Mouse (Mus musculus): ENCODE data around the gene Sec22b. TPM values are rescaled to one million over a fixed set of nuclear protein-coding genes. Genes with fewer than 3 reads are reported as not detected.

Gene Sec22b
- 100 to 1,000 TPM; 102 to 214 (median 143) TPM for total RNA-seq (2022)

DNA sequence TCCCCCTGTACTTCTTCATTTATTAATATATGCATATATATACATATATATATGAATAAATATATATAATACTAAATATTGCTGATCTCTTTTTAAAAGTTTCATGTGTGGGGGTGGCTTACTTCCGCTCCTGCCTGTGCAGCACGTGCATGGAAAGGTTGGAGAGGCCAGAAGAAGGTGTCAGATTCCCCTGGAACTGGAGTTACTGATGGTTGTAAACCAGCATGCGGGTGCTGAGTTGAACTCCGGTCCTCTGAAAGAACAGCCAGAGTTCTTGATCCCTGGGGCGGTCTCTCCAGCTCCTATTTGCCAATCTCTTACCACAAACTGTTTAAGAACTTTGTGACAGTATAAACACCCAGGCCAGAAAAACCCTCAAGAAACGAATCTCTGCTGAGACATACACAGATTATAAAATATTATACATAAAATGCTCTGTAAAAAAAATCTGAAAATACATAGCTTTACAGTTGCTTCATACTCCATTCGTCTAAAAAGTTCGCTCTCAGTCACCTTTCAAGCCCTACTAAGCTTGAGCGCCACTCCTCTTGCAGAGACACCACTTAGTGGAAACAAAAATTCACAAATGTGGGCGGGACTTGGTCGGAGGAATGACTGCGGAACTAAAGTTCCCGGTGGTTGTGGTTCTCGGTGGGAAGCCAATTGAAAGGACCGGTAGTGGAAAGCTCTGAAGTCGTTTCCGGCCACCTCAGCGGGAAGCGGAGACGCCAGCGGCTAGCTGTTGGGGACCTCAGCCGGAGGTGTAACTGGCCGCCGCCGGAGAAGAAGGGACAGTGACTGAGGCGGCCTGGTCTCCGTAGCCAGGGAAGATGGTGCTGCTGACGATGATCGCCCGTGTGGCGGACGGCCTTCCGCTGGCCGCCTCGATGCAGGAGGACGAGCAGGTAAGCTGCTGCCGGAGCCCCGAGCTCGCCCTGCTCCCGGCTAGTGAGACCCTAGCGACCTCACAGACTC, at the start of gene Sec22b:
Gene Sec22b, plus strand, starts transcription at position 675 of the 975 bp plus-strand sequence.
- DNase-seq = peak; percentile 82

DNA sequence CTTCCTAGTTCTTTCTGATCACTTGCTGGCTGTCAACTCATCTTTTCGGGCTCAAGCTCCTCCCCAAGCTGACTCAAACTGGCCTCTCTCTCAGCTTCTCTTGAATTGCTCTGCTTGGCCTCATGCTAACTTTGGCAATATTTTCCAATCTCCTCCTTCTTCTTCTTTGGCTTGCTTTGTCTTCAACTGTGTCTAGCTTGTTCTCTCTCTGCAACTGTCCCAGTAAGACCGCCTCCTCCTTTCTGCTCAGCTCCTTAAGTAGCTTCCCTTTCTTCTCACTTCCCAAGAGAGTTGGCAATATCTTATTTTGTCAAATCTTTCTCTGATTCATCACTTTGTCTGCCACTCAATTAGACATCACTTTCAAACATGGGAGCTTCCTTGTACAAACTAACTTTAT, 49.2 kb upstream of the Sec22b start:
- DNase-seq = no peak

DNA sequence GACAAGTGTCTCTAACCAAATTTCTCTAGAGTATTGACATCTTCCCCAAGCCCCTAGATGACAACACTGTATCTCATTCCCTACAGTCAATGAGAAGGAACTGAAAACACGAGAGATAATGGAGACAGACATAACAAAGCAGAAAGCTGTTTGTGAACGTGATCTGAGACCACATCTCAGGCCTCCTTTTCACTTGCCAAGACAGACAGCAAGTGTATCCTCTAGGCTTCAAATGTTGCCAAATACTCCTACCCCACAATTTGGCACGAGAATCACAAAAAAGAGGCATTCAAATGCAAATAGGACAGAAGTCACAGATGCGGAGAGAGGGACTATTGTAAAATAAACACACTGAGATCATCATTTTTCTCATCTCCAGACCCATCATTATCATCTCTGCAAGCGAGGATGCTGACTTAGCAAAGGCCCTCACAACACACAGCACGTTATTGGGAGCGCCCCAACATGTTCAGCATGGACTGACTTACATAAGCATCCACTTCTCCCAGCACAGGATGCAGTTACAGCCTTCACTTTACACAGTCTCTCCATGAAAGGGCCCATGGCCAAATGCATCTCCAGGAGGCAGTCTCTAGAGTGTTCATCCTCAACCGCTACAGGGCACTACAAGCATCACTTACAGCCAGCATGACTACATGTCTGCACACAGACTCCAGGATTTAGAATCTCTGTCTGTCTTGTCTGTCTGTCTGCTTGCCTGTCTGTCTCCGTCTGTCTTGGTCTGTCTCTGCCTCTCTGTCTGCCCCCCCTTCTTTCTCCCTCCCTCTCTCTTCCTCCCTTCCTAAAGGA, 46.2 kb upstream of the Sec22b start:
- no peak for DNase-seq

DNA sequence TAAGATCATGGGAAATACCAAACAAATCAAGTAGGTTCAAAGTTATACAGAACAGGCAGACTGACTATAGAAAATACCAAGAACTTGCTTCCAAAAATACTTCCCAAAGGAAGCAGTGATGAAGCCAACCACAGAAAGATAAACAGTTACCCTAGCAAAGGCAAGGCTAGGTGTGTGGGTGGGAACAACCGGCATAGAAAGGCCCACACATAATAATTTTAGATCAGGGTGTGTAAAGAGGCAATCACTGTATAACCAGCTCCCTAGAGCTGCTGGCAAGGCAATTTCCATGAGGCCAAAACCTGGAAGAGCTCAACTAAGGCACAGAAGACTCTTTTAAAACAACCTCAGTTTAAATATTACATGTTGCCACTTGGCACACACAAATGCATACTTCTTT, 41.6 kb upstream of the Sec22b start:
- DNase-seq = no peak

DNA sequence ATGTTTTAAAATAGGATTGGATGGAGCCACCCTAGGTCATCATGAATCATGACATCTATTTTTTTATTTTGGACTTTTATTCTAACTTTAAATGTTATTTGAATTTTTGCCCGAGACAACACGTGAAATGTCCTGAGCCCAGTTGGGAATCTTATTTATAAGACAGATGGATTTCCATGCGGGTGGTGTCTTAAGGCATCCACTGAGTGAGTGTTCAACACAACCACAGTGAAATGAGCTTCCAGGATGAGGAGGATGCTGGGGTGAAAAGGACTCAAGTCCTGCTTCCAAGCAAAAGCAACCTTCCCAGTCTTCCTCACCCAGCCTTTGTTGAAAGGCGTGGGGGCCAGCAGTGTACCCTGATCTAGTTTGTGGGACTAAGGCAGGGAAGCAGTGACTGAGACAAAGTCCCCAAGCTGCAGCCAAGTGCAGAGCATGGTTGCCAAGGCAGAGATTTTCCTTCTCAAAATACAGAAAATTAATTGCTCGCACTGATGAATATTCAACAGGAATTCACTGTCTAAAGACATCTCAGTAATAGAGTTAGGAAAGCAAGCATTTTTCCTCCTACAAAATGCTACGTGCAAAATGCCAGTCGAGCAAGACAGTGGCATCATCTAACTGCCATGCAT, 40.1 kb upstream of the Sec22b start:
- DNase-seq = no peak

DNA sequence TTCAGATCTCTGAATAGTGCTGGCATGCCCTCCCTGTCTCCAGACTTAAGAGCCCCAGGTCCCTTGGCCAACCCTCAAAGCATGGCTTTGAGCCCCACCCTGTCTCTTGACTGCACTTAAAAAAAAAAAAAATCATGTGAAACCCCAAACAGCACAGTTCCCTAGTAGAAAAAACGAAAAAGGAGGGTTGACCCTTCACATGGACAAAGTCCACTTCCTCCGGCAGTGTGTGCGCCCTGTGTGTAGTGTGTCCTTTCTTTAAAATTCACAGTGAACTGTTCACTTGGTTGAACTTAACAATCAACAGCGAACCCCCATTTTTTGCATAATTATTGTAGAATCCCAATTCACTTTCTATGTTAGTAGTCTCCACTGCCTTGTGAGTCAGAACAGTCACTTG, 34.3 kb upstream of the Sec22b start:
- no peak for DNase-seq

DNA sequence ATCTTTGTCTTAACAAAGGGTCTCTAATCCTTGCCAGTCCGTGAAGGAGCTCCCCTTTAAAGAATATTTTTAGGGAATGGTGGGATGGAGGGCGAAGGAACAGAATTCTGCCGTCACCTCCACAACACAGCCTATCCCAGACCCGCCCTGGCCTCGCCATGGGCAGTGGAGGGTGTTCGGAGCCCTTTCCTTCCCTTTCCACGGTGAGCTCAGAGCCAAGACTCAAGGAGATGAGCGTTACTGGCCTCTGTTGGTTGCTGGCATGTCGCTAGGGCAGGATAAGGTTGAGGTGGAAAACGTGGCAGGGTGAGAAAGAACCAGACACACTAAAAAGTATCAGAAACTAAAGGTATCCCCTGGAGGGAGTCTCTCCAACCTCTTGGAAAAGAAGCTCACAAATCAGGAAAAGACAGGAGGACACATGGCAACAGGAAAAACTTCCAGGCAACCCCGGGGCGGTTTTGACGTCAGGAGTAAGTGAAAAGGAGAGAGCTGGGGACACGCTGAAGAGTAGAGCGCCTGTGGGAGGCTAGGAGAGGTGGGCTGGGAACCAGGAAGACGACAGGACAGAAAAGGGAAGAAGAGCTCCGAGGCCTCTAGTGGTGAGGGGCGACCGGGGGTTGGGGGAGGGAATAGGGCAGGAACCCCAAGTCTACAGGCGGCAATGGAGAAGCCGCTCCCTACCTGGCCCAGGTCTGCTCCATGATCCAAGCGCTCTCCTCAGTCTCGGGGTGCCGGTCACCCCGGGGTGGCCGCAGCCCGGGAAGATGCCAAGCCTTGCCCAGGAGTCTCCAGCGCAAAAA, 33.6 kb upstream of the Sec22b start:
- DNase-seq = no peak

DNA sequence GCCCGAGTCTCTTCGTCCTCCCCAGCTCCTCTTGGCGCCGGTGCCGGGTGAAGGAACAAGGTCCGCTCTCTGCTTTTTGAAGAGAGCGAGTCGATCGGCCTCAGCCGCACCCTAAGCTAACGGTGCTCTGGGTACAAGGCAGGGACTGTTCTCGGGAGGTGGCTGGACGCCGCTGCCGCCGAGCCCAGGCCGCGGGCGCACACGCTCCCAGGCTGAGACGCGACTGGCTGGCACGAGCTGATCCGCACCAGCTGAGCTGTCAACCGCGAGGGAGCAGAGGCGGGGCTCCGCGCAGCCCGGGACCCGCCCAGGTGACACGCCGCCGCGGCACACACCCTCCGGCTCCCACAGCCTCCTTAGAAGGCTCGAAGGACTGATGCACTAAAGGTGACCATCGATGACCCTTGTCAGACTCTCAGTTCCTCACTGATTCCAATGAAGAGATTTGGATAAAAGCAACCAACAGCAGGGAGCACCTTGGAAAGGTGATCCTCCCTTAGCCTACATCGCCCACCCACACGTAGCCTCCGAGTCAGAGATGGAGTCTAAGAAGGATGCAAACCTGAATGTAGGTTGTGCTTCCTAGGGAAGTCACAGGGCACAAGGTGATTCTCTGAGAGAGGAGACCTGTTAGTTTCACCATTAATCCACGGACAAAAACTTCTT, 32.8 kb upstream of the Sec22b start:
- peak; percentile 45 for DNase-seq

DNA sequence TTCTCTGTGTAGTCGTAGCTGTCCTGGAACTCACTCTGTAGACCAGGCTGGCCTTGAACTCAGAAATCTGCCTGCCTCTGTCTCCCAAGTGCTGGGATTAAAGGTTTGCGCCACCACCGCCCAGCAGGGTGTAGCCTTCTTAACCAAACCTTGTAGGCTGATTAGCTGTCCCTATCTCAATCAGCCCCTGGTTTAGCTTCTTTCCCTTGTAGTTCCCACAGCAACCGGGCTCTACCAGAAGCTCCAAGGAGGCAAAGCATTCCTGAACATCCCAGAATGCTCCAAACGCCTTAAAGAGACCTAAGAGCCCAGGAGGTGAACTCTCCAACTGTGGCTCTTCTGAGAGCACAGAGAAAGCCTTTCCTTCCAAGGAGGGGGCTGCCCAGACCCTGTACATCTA, 32.3 kb upstream of the Sec22b start:
- DNase-seq = no peak

DNA sequence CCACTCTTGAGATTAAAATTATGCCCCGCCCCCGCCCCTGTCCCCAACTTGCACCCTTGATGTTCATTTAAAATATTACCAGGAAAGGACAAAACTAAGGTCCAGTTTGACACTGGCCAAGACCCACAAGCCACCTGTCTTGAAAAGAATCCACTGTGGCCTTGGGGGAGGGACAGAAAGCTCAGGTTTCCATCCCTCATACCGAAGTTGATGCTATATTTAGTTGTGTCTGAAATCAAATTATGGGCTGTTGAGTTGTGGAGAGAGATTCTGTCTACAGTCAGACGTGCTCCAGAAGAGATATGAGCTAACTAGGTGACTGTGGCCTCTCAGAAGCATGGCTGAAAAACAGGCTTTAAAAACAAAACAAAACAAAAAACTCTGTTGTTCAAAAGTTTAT, 31.3 kb upstream of the Sec22b start:
- no peak for DNase-seq

DNA sequence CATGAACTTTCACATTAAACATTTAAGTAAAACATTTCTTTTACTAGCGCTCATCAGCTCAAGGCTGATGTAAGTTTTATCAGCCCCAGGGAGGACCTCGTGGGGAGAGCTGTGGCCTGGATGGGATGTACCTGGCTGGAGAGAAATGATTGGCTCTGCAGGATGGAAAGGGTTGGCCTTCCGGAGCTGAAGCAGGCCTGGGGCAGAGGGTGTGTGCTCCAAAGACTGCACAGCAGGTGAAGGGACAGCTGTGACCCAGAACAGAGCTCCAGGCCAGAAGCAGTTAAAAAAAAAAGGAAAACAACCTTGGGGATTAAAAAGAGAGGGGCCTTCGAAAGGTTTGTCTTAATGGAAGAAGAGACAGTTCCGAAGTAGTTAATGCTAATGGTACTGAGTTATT, 26.2 kb upstream of the Sec22b start:
- no peak for DNase-seq

DNA sequence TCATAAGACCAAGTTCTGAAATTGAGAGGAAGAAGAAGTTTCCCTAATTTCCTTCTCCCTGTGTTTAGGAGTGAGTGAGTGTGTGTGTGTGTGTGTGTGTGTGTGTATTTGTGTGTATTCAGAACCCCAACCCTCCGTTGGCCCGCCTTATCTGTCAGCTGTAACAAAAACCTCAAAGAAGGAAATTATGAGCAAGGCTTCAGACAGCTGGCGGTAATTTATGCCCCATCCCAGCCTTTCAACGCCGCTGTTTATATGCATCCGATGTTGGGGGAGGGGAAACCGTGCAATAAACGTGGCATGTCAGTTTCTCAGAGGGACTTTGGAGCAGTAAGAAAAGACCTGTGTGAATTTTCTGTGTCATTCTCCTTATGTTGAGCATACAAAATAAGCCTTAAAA, 24.7 kb upstream of the Sec22b start:
- DNase-seq = no peak

DNA sequence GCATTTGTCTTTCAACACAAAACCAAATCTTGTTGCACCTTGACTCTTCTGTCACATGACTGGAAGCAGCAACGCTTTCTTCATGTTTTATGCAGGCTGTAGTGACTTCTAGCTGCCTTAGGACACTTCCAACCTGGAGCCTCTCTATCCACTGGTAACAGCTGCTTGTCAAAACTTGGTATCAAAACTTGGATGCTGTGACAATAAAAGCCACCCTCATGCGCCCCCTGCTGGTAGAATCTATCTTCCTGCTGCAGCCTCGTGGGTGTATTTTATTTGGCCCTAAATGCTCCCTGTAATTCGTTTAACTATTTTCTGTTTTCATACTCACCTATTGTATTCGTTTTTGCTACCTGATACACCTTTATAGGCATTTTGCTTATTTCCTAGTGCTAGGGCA, 21.8 kb upstream of the Sec22b start:
- DNase-seq = peak; percentile 35

DNA sequence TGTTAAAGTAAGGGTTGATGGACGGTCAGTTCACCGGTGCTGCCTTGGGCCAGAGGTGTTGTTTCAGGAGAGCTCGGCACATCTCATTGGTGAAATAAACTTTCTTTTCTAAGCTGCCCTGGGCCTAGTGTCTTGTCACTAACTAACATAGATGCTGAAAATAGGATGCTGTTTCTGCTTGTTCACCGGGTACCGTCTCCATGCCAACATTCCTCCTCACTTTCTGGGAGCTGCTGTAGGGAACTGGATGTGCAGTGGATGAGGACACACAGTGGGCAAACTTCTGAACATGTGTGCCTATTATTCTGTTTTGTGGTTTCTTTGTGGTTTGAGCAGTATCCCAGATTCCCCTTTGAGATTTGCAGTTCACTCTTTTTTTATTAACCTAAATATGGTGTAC, 19.4 kb upstream of the Sec22b start:
- no peak for DNase-seq

DNA sequence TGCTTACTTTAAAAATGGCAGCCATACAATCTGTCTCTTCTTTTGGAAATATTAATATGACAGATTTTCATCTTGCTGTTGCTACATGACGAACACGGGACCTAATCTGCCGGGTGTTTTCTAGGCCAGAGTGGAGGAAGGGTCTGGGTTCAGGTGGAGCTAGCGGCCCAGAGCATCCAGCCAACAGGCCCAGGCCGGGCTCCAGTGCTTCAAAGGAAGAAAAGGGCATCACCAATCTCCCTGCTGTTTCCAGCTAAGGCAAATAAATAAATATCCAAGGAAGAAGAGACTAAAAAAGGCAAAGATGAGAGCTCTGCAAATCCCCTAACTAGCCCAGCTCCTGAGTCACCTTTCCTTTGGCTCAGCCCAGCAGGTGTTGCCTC, 13.2 kb upstream of the Sec22b start:
- DNase-seq = no peak

DNA sequence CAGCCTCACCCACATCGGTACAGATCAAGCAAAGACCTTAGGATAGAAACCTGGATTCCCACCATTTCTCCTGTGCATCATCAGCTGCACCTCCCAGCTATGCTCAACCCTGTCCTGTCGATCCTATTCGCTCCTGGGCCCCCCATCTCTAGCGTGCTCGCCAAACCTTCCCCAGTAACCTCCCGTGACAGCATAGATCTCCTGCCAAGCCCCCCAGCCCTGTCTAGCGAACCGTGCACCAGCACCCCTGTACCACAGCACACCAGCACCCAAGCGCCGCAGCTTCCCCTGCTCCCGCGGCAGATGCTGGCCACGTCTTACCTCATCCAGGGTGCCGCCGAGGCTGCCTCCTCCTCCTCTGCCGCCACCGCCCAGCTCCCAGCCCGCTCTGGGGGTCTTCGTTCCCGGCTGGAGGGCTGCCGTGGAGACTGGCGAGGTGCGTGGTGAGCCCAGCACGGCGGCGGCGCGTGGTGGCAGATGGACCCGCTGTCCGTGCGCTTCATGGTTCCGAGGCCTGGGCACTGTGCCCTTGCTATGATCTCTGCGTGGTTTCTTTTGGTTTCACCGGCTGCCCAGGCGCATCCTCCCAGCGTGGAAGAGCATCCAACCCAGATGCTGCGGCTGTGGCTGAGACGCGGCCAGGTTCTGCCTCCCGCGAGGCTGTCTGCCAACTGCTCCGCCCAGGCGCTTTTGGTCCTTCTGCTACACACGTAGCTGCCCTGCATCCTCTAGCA, 12.7 kb upstream of the Sec22b start, which contains the start of gene Pde4dip:
Gene Pde4dip, minus strand, starts transcription at position 540 of the 734 bp plus-strand sequence.
- no peak for DNase-seq

DNA sequence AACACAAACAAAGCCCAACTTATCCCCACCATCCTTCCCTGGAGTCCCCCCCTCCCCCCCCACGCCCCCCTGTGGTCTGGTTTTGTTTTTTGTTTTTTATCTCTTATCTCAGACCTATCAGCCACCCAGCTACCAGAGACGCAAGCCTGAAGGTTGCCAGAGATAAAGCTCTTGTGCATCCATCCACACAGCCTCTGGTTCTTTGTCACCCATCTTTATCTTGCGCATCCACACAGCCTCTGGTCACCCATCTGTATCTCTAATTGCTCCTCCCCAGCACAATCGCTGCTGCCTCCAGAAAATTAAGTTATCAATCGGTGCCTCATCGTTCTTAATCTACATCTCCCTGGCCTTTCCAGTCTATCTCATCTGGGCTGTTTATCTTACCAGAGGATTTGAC, 10.8 kb upstream of the Sec22b start:
- DNase-seq = no peak

DNA sequence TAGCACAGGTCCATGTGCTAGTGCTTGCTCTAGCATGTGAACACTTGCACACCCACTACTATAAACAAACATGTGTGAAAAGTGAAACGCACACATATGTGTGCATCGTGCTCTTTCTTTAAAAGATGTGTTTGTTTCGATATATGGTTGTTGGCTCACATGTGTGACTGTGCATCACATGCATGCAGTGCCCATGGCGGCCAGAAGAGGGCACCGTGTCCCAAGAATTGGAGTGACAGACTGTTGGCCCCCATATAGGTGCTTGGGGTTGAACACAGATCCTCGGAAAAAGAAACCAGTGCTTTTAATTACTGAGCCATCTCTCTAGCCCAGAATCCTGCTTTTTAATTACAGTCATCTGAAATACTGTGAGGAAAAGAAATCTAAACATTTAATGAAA, 6.3 kb upstream of the Sec22b start:
- DNase-seq = no peak

DNA sequence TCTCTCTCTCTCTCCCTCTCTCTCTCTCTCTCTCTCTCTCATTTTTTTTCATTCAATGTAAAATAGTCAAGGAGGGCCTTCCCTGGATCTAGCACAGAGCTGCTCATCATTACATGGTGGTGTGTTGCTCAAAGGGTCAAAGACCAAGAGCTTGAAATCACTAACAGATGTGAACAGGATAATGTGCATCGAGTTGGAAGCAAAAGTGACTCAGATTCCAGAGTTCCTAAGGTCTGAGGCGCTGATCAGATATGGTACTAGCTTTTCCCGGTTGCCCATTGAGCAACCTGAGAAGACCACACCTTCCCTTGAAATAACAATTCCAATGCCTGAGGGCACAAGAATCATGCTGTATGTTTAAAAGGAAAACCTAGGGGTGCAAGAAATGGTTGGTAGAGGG, 2.6 kb upstream of the Sec22b start:
- no peak for DNase-seq

DNA sequence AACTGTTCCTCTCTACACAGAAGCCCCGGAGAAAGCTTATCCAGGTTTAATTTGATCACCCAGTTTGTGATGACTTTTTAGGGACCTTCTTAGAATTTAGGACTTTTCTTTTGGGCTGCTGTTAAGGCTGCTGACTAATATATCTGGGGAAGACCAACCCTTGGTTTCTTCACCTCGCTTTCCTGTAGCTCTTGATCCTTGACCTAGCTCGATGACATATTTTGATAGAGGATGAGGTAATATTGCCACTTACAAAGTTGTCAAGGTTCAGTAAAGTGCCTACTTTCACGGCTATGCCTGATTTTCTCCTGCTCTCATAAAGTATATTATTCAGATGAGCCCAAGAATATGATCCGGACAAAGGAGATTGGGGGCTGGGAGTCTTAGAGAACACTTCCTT, 596 bp downstream of the Sec22b start:
- no peak for DNase-seq

DNA sequence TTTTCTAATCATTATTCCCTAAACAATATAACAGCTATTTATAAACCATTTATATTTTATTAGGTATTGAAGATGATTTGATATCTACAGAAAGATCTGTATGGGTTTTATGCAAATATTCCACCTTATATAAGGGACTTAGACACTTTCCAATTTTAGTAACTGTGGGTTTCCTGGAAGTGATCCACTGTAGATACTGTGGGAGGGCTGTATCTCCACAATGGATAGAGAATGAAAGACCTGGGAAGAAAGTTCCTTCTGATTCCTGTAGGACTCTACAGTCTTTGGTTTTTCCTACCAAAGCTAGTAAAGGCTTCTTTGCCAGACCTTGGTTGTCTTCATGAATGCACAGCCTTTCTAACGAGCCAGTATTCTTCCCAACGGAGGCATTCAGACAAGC, 8.7 kb downstream of the Sec22b start:
- DNase-seq = no peak

Measured in adrenal gland, adult 8-10 months (tissue).